Mouse (Mus musculus) stomach, embryonic 16.5 days (tissue): ENCODE measurements at regions not wholly inside any gene's neighbourhood (a gene's known extent, or its start where the extent isn't known, plus 50 kb on each side); places are given as distances from the start of the nearest gene placed in this dataset.

Source experiments
- ATAC-seq: fragments of 200-750 bp; cut with Nextera tagmentation; 2 replicates; pipeline ENCODE4 v1.8.0; 2017; ENCODE audit warnings: moderate number of reproducible peaks, moderate TSS enrichment; ENCODE audit not compliant: insufficient read depth, low FRiP score
- H3K27ac ChIP-seq: fragments of 300-500 bp; sonication (generic); 2 replicates; pipeline ENCODE4 v1.5.1; 2014; ENCODE audit warnings: low read length
- H3K27me3 ChIP-seq: fragments of 300-500 bp; sonication (generic); 2 replicates; pipeline ENCODE4 v1.6.1; 2014; ENCODE audit warnings: low read length, control low read depth, mixed read lengths; ENCODE audit not compliant: control insufficient read depth, insufficient read depth
- H3K36me3 ChIP-seq: fragments of 300-500 bp; sonication (generic); 2 replicates; pipeline ENCODE4 v1.6.1; 2014; ENCODE audit warnings: low read length; ENCODE audit not compliant: control insufficient read depth, insufficient read depth
- H3K4me1 ChIP-seq: fragments of 300-500 bp; sonication (generic); 2 replicates; pipeline ENCODE4 v1.6.1; 2014; ENCODE audit warnings: low read length, control low read depth, mixed read lengths; ENCODE audit not compliant: control insufficient read depth, insufficient read depth
- H3K4me2 ChIP-seq: fragments of 300-500 bp; sonication (generic); 2 replicates; pipeline ENCODE4 v1.6.1; 2014; ENCODE audit warnings: low read depth, low read length, mixed read lengths
- H3K4me3 ChIP-seq: fragments of 300-500 bp; sonication (generic); replicated peaks from 2 replicates; pipeline ENCODE4 v1.5.1; 2014; ENCODE audit warnings: mild to moderate bottlenecking, low read length
- H3K9ac ChIP-seq: fragments of 300-500 bp; sonication (generic); 2 replicates; pipeline ENCODE4 v1.6.1; 2014; ENCODE audit warnings: low read length
- H3K9me3 ChIP-seq: fragments of 300-500 bp; sonication (generic); replicated peaks from 2 replicates; pipeline ENCODE4 v1.6.1; 2016; ENCODE audit warnings: low read length, control low read depth; ENCODE audit not compliant: control insufficient read depth
- WGBS: fragments of 180-500 bp; shearing (Covaris S2); extraction: QIAGEN DNeasy Blood & Tissue Kit; methylation state at CpG from one replicate; pipeline ENCODE4 v1.1.7; 2014; 5-methylcytosine and 5-hydroxymethylcytosine counted together

DNA sequence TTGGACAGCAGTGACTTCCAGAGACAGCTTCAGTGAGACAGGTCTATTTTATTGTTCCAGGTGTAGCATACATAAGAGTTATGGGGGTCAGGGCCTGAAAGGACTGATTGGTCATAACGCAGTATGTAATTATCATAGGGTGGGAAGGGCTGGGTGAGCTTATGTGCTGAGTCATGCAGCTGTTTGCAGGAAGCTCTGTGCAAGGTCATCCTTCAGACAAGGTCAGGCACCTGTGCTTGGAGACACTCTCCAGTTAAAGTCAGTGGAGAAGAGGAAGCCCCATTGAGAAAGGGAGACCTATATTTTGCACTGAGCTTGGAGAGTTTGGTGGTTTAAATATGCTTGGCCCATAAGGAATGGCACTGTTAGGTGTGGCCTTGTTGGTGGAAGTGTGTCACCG is 62.0 kb upstream of the Nkd1 start:
- WGBS = 93% methylated on average over 2 of the region's 2 CpGs
- Histone ChIP-seq H3K4me3 (no peak overlapping the region), H3K4me1 (peaks cover 10% of the 10 kb centered on the region; the same call in 1 of the 2 replicates), H3K4me2 (no peak overlapping the region), H3K9ac (no peak overlapping the region), H3K36me3 (no peaks in the 10 kb centered on the region), H3K9me3 (0 out of 2 replicates have a peak, but pooled peaks cover 5% of the 10 kb centered on the region), H3K27me3 (peaks cover 19% of the 10 kb centered on the region), H3K27ac (no peak overlapping the region)
- no peak for ATAC-seq

- Histone ChIP-seq H3K27me3 (no peaks in the 10 kb centered on the region), H3K9ac (no peak overlapping the region), H3K36me3 (no peaks in the 10 kb centered on the region), H3K4me2 (no peak overlapping the region), H3K9me3 (no peaks in the 10 kb centered on the region), H3K4me1 (no peaks in the 10 kb centered on the region), H3K27ac (no peak overlapping the region), H3K4me3 (no peak overlapping the region)
- no peak for ATAC-seq
- WGBS = 74% methylated on average over 3 of the region's 3 CpGs
Measured at GRCm38 (mm10) chr8:88467756-88468155, 53.4 kb upstream of the Nkd1 start.

DNA sequence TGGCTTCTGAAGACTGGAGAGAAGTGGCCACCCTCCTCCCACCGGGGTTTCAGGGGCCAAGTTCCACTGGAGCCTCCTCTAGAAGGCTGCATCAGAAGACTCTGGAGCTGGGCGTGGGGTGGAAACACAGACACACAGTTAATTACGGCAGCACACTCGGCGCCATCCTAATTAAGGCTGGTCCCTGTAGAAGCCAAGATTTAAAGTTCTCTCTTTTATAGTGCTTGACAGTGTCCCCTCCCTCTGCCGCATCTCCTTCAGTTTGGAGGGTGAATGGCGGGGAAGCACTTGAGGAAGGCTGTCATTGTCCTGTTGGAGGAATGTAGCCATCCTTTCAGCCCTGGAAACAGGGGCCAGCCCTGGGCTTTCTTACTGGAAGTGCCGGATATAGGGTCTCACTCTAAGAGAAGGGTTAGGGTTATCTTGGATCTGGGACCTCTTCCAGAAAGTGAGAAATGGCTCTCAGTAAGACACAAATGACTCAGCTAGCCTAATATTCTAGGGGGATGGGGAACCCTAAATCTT is 50.2 kb upstream of the Nkd1 start:
- no peak overlapping the region for H3K27ac ChIP-seq
- no peaks in the 10 kb centered on the region for H3K4me1 ChIP-seq
- no peaks in the 10 kb centered on the region for H3K9me3 ChIP-seq
- no peaks in the 10 kb centered on the region for H3K36me3 ChIP-seq
- H3K4me3 ChIP-seq = no peak overlapping the region
- WGBS = 64% methylated on average over 8 of the region's 8 CpGs
- no peaks in the 10 kb centered on the region for H3K27me3 ChIP-seq
- H3K4me2 ChIP-seq = no peak overlapping the region
- ATAC-seq = no peak
- H3K9ac ChIP-seq = no peak overlapping the region
